Mouse (Mus musculus): ENCODE measurements around the gene Jam3. TPM values are rescaled to one million over a fixed set of nuclear protein-coding genes. Genes with fewer than 3 reads are reported as not detected.

Jam3 gene
- polyA plus RNA-seq, 1 experiment from 2014 or later: 133 TPM

- H3K27me3 ChIP-seq (ENCODE audit: insufficient read depth, poor library complexity, severe bottlenecking): no peaks in the 10 kb centered on the region
- DNase-seq (ENCODE audit: low spot score): no peak
- 86% methylated on average over 8 of the region's 8 CpGs for WGBS
- no peak overlapping the region for H3K27ac ChIP-seq
- H3K36me3 ChIP-seq: peaks cover 99% of the 10 kb centered on the region
- no peak overlapping the region for H3K4me3 ChIP-seq
- H3K4me1 ChIP-seq (replicated peaks): peaks cover 10% of the 10 kb centered on the region; the same call in 1 of the 2 replicates
- no peaks in the 10 kb centered on the region for H3K9me3 ChIP-seq
These were observed 56.7 kb downstream of the Jam3 start for GRCm38 (mm10) chr9:27098557-27098956.

GRCm38 (mm10) chr9:27098092-27098491 lies 57.1 kb downstream of the Jam3 start:
- H3K36me3 ChIP-seq: peaks cover 99% of the 10 kb centered on the region
- peak overlapping the region; percentile 56; the same call in 1 of the 2 replicates for H3K27ac ChIP-seq
- H3K4me3 ChIP-seq: no peak overlapping the region
- no peaks in the 10 kb centered on the region for H3K9me3 ChIP-seq
- 49% methylated on average over 4 of the region's 4 CpGs for WGBS
- peaks cover 10% of the 10 kb centered on the region; the same call in 1 of the 2 replicates for H3K4me1 ChIP-seq (replicated peaks)
- DNase-seq (ENCODE audit: low spot score): no peak
- no peaks in the 10 kb centered on the region for H3K27me3 ChIP-seq (ENCODE audit: insufficient read depth, poor library complexity, severe bottlenecking)

GRCm38 (mm10) chr9:27092916-27093315 lies 62.3 kb downstream of the Jam3 start:
- WGBS: 93% methylated on average over 6 of the region's 6 CpGs
- peaks cover 100% of the 10 kb centered on the region for H3K36me3 ChIP-seq
- H3K9me3 ChIP-seq: no peaks in the 10 kb centered on the region

GRCm38 (mm10) chr9:27090801-27091775 lies 64.1 kb downstream of the Jam3 start:
- H3K9me3 ChIP-seq: no peaks in the 10 kb centered on the region
- no peak for DNase-seq (ENCODE audit: low spot score)
- peaks cover 100% of the 10 kb centered on the region for H3K36me3 ChIP-seq
- WGBS: 93% methylated on average over 13 of the region's 13 CpGs
- no peaks in the 10 kb centered on the region for H3K4me1 ChIP-seq (replicated peaks)
- no peak overlapping the region for H3K4me3 ChIP-seq
- H3K27me3 ChIP-seq (ENCODE audit: insufficient read depth, poor library complexity, severe bottlenecking): no peaks in the 10 kb centered on the region
- no peak overlapping the region for H3K27ac ChIP-seq

More at GRCm38 (mm10) chr9:27092916-27093315, 62.3 kb downstream of the Jam3 start:
- Histone ChIP-seq H3K27me3 (ENCODE audit: insufficient read depth, poor library complexity, severe bottlenecking) (no peaks in the 10 kb centered on the region), H3K27ac (no peak overlapping the region), H3K4me3 (no peak overlapping the region), H3K4me1 (replicated peaks) (peaks cover 3% of the 10 kb centered on the region; the same call in 1 of the 2 replicates)
- DNase-seq (ENCODE audit: low spot score): no peak

- no peak overlapping the region for H3K27ac ChIP-seq
- no peak for DNase-seq (ENCODE audit: low spot score)
- H3K9me3 ChIP-seq: no peaks in the 10 kb centered on the region
- H3K4me1 ChIP-seq (replicated peaks): no peaks in the 10 kb centered on the region
- H3K36me3 ChIP-seq: peaks cover 100% of the 10 kb centered on the region
- H3K4me3 ChIP-seq: no peak overlapping the region
- 78% methylated on average over 1 of the region's 1 CpGs for WGBS
- H3K27me3 ChIP-seq (ENCODE audit: insufficient read depth, poor library complexity, severe bottlenecking): no peaks in the 10 kb centered on the region
These were observed 65.1 kb downstream of the Jam3 start for GRCm38 (mm10) chr9:27090134-27090533.

- Histone ChIP-seq H3K27ac (no peak overlapping the region), H3K27me3 (ENCODE audit: insufficient read depth, poor library complexity, severe bottlenecking) (no peaks in the 10 kb centered on the region), H3K4me1 (replicated peaks) (no peaks in the 10 kb centered on the region), H3K9me3 (no peaks in the 10 kb centered on the region), H3K4me3 (no peak overlapping the region), H3K36me3 (peaks cover 100% of the 10 kb centered on the region)
- WGBS: 95% methylated on average over 3 of the region's 3 CpGs
- no peak for DNase-seq (ENCODE audit: low spot score)
These were observed 67.8 kb downstream of the Jam3 start for GRCm38 (mm10) chr9:27087402-27087801.

- H3K4me1 ChIP-seq (replicated peaks): no peaks in the 10 kb centered on the region
- H3K36me3 ChIP-seq: peaks cover 100% of the 10 kb centered on the region
- WGBS: 92% methylated on average over 5 of the region's 5 CpGs
- no peak overlapping the region for H3K27ac ChIP-seq
- H3K27me3 ChIP-seq (ENCODE audit: insufficient read depth, poor library complexity, severe bottlenecking): no peaks in the 10 kb centered on the region
- H3K4me3 ChIP-seq: no peak overlapping the region
- no peaks in the 10 kb centered on the region for H3K9me3 ChIP-seq
- DNase-seq (ENCODE audit: low spot score): no peak
These were observed 69.0 kb downstream of the Jam3 start for GRCm38 (mm10) chr9:27086256-27086655.

- H3K27ac ChIP-seq: no peak overlapping the region
- no peaks in the 10 kb centered on the region for H3K9me3 ChIP-seq
- DNase-seq (ENCODE audit: low spot score): no peak
- H3K36me3 ChIP-seq: peaks cover 95% of the 10 kb centered on the region
- H3K27me3 ChIP-seq (ENCODE audit: insufficient read depth, poor library complexity, severe bottlenecking): no peaks in the 10 kb centered on the region
- no peak overlapping the region for H3K4me3 ChIP-seq
- no peaks in the 10 kb centered on the region for H3K4me1 ChIP-seq (replicated peaks)
These were observed 79.4 kb downstream of the Jam3 start for GRCm38 (mm10) chr9:27075812-27076211.

- peaks cover 2% of the 10 kb centered on the region; the same call in 1 of the 2 replicates for H3K9me3 ChIP-seq
- H3K4me1 ChIP-seq (replicated peaks): no peaks in the 10 kb centered on the region
- DNase-seq (ENCODE audit: low spot score): no peak
- H3K4me3 ChIP-seq: no peak overlapping the region
- no peak overlapping the region for H3K27ac ChIP-seq
- H3K36me3 ChIP-seq: peaks cover 96% of the 10 kb centered on the region
- H3K27me3 ChIP-seq (ENCODE audit: insufficient read depth, poor library complexity, severe bottlenecking): no peaks in the 10 kb centered on the region
- 93% methylated on average over 1 of the region's 1 CpGs for WGBS
These were observed 80.5 kb downstream of the Jam3 start for GRCm38 (mm10) chr9:27074677-27075076.

- Histone ChIP-seq H3K27ac (no peak overlapping the region), H3K27me3 (ENCODE audit: insufficient read depth, poor library complexity, severe bottlenecking) (no peaks in the 10 kb centered on the region), H3K36me3 (peaks cover 99% of the 10 kb centered on the region), H3K4me3 (no peak overlapping the region), H3K4me1 (replicated peaks) (no peaks in the 10 kb centered on the region), H3K9me3 (peaks cover 2% of the 10 kb centered on the region; the same call in 1 of the 2 replicates)
- 93% methylated on average over 4 of the region's 4 CpGs for WGBS
- no peak for DNase-seq (ENCODE audit: low spot score)
These were observed 84.3 kb downstream of the Jam3 start for GRCm38 (mm10) chr9:27070895-27071294.

- peaks cover 97% of the 10 kb centered on the region for H3K36me3 ChIP-seq
- H3K4me1 ChIP-seq (replicated peaks): no peaks in the 10 kb centered on the region
- DNase-seq (ENCODE audit: low spot score): no peak
- H3K9me3 ChIP-seq: no peaks in the 10 kb centered on the region
- H3K27me3 ChIP-seq (ENCODE audit: insufficient read depth, poor library complexity, severe bottlenecking): no peaks in the 10 kb centered on the region
- H3K4me3 ChIP-seq: no peak overlapping the region
- 95% methylated on average over 5 of the region's 5 CpGs for WGBS
- H3K27ac ChIP-seq: no peak overlapping the region
These were observed 96.9 kb downstream of the Jam3 start for GRCm38 (mm10) chr9:27058341-27058740.

- WGBS: 90% methylated on average over 2 of the region's 2 CpGs
- Histone ChIP-seq H3K4me1 (replicated peaks) (no peaks in the 10 kb centered on the region), H3K27ac (no peak overlapping the region), H3K27me3 (ENCODE audit: insufficient read depth, poor library complexity, severe bottlenecking) (no peaks in the 10 kb centered on the region), H3K4me3 (no peak overlapping the region), H3K9me3 (no peaks in the 10 kb centered on the region), H3K36me3 (peaks cover 97% of the 10 kb centered on the region)
- no peak for DNase-seq (ENCODE audit: low spot score)
These were observed 105.7 kb downstream of the Jam3 start for GRCm38 (mm10) chr9:27049492-27049891.

All from hindbrain, embryonic 10.5 days (tissue).